Mouse (Mus musculus): ENCODE measurements around the gene Gstp1.
"Not testable (repeated sequence)": the region's sequence is repeated elsewhere in the genome, so short reads cannot be mapped to it uniquely, and the experiment has no call there.

The Gstp1 gene

GRCm38 (mm10) chr19:4060044-4060898 is 22.5 kb upstream of the Gstp1 start:
- DNase-seq: not testable (repeated sequence)

- no peak for DNase-seq
Measured at GRCm38 (mm10) chr19:4059069-4059740, 21.4 kb upstream of the Gstp1 start, which contains the start of gene Gstp3. TSS of gene Gstp3 (minus strand) at chr19:4059569.

- DNase-seq: no peak
Measured at GRCm38 (mm10) chr19:4058581-4058980, 20.8 kb upstream of the Gstp1 start.

GRCm38 (mm10) chr19:4057962-4058361 is 20.2 kb upstream of the Gstp1 start:
- DNase-seq: no peak

GRCm38 (mm10) chr19:4057389-4057788 is 19.6 kb upstream of the Gstp1 start:
- no peak for DNase-seq

- no peak for DNase-seq
Measured at GRCm38 (mm10) chr19:4056727-4057126, 18.9 kb upstream of the Gstp1 start.

- DNase-seq: no peak
Measured at GRCm38 (mm10) chr19:4055947-4056693, 18.3 kb upstream of the Gstp1 start.

- DNase-seq: no peak
Measured at GRCm38 (mm10) chr19:4055216-4055946, 17.6 kb upstream of the Gstp1 start.

GRCm38 (mm10) chr19:4054613-4055012 is 16.8 kb upstream of the Gstp1 start:
- no peak for DNase-seq

GRCm38 (mm10) chr19:4052516-4053030 is 14.8 kb upstream of the Gstp1 start:
- DNase-seq: no peak

- no peak for DNase-seq
Measured at GRCm38 (mm10) chr19:4051741-4052515, 14.1 kb upstream of the Gstp1 start.

GRCm38 (mm10) chr19:4051016-4051415 is 13.2 kb upstream of the Gstp1 start:
- no peak for DNase-seq

GRCm38 (mm10) chr19:4049069-4049468 is 11.3 kb upstream of the Gstp1 start:
- DNase-seq: not testable (repeated sequence)

GRCm38 (mm10) chr19:4047859-4048258 is 10.1 kb upstream of the Gstp1 start:
- DNase-seq: peak; percentile 37

GRCm38 (mm10) chr19:4046866-4047254 is 9.1 kb upstream of the Gstp1 start:
- no peak for DNase-seq

- DNase-seq: peak; percentile 77
Measured at GRCm38 (mm10) chr19:4045966-4046865, 8.4 kb upstream of the Gstp1 start, which contains the start of gene Gstp2. TSS of gene Gstp2 (minus strand) at chr19:4046023.

- DNase-seq: not testable (repeated sequence)
Measured at GRCm38 (mm10) chr19:4044109-4044508, 6.3 kb upstream of the Gstp1 start.

- no peak for DNase-seq
Measured at GRCm38 (mm10) chr19:4042124-4042523, 4.3 kb upstream of the Gstp1 start.

GRCm38 (mm10) chr19:4041500-4041899 is 3.7 kb upstream of the Gstp1 start:
- DNase-seq: not testable (repeated sequence)

GRCm38 (mm10) chr19:4040941-4041340 is 3.2 kb upstream of the Gstp1 start:
- not testable (repeated sequence) for DNase-seq

All from right cerebral cortex, postnatal 25 days (tissue).